Mouse (Mus musculus) hindbrain, embryonic 15.5 days (tissue): ENCODE measurements around the gene Epn2. TPM values are rescaled to one million over a fixed set of nuclear protein-coding genes. Genes with fewer than 3 reads are reported as not detected.
"Not testable (repeated sequence)": the region's sequence is repeated elsewhere in the genome, so short reads cannot be mapped to it uniquely, and the experiment has no call there.

ENCODE experiments used
- ATAC-seq: fragments of 200-750 bp; cut with Nextera tagmentation; 2 replicates; pipeline ENCODE4 v1.8.0; 2017; ENCODE audit warnings: low read depth, moderate number of reproducible peaks, moderate TSS enrichment; ENCODE audit not compliant: low FRiP score
- H3K27ac ChIP-seq: fragments of 300-500 bp; sonication (generic); replicated peaks from 2 replicates; pipeline ENCODE4 v1.5.1; 2015; ENCODE audit warnings: mild to moderate bottlenecking, inconsistent platforms
- H3K27me3 ChIP-seq: fragments of 300-500 bp; sonication (generic); 2 replicates; pipeline ENCODE4 v1.6.1; 2015; ENCODE audit warnings: control low read depth, inconsistent platforms
- H3K36me3 ChIP-seq: fragments of 300-500 bp; sonication (generic); 2 replicates; pipeline ENCODE4 v1.6.1; 2015; ENCODE audit warnings: control low read depth, inconsistent platforms
- H3K4me1 ChIP-seq: fragments of 300-500 bp; sonication (generic); replicated peaks from 2 replicates; pipeline ENCODE4 v1.6.1; 2015; ENCODE audit warnings: control low read depth, inconsistent platforms
- H3K4me2 ChIP-seq: fragments of 300-500 bp; sonication (generic); 2 replicates; pipeline ENCODE4 v1.6.1; 2015; ENCODE audit warnings: moderate library complexity, mild to moderate bottlenecking, inconsistent platforms
- H3K4me3 ChIP-seq: fragments of 300-500 bp; sonication (generic); 2 replicates; pipeline ENCODE4 v1.5.1; 2015; ENCODE audit warnings: mild to moderate bottlenecking, inconsistent platforms
- H3K9ac ChIP-seq: fragments of 300-500 bp; sonication (generic); 2 replicates; pipeline ENCODE4 v1.6.1; 2015; ENCODE audit warnings: inconsistent platforms
- H3K9me3 ChIP-seq: fragments of 300-500 bp; sonication (generic); 2 replicates; pipeline ENCODE4 v1.6.1; 2016; ENCODE audit warnings: control low read depth, inconsistent platforms
- WGBS: fragments of 180-500 bp; shearing (Covaris S2); methylation state at CpG from one replicate; pipeline ENCODE4 v1.1.7; 2015; 5-methylcytosine and 5-hydroxymethylcytosine counted together
- polyA plus RNA-seq: library from polyadenylated mRNA; unstranded; fragments of >200 nt; fragmentation: Nextera tagmentation; extraction: Ambion mirVana; gene quantifications from 2 replicates; pipeline ENCODE4 v1.2.1, GENCODE M21; 2015

Gene Epn2
- polyA plus RNA-seq, 1 experiment from 2014 or later, result 79.6 TPM

GRCm38 (mm10) chr11:61585421-61585820 is 5.9 kb upstream of the Epn2 start:
- Histone ChIP-seq H3K27me3 (no peaks in the 10 kb centered on the region), H3K36me3 (no peaks in the 10 kb centered on the region), H3K4me1 (no peaks in the 10 kb centered on the region), H3K9ac (no peak overlapping the region), H3K4me2 (no peak overlapping the region), H3K9me3 (no peaks in the 10 kb centered on the region), H3K4me3 (no peak overlapping the region), H3K27ac (no peak overlapping the region)
- WGBS, result 88% methylated on average over 4 of the region's 4 CpGs
- no peak for ATAC-seq

DNA sequence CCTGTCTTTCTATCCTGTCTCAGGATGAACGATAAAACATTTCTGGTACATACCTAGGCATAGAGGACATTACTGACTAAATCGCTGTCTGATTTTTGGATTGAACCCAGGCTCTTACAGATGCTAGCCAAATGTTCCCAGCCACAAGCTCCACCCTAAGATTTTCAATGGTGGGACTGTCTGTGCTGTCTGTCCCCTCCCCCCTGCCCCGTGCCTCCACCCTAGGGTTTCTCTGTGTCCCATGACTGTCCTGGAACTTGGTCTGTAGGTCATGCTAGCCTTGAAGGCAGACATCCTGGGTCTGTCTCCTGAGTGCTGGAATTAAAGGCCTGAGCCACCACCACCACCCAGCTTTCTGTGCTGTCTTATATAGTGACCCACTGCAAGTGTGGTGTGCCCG is 5.3 kb upstream of the Epn2 start:
- no peak overlapping the region for H3K9ac ChIP-seq
- WGBS, result 83% methylated on average over 4 of the region's 4 CpGs
- no peaks in the 10 kb centered on the region for H3K27me3 ChIP-seq
- no peak overlapping the region for H3K4me3 ChIP-seq
- H3K4me2 ChIP-seq, result no peak overlapping the region
- no peak overlapping the region for H3K27ac ChIP-seq
- no peaks in the 10 kb centered on the region for H3K4me1 ChIP-seq
- no peaks in the 10 kb centered on the region for H3K36me3 ChIP-seq
- ATAC-seq, result no peak
- H3K9me3 ChIP-seq, result no peaks in the 10 kb centered on the region

GRCm38 (mm10) chr11:61584096-61584495 is 4.6 kb upstream of the Epn2 start:
- 87% methylated on average over 6 of the region's 6 CpGs for WGBS
- Histone ChIP-seq H3K27me3 (no peaks in the 10 kb centered on the region), H3K9me3 (no peaks in the 10 kb centered on the region), H3K4me1 (no peaks in the 10 kb centered on the region), H3K4me3 (no peak overlapping the region), H3K9ac (no peak overlapping the region), H3K36me3 (no peaks in the 10 kb centered on the region), H3K4me2 (no peak overlapping the region), H3K27ac (no peak overlapping the region)
- no peak for ATAC-seq

DNA sequence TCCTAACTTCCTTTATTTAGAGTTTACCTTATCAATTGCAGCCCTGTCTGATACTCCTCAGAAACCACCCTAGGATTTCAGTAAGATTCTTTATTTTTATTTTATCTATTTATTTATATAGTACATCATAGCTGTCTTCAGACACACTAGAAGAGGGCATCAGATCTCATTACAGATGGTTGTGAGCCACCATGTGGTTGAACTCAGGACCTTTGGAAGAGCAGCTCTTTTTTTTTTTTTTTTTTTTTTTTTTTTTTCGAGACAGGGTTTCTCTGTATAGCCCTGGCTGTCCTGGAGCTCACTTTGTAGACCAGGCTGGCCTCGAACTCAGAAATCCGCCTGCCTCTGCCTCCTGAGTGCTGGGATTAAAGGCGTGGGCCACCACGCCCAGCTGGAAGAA is 3.3 kb upstream of the Epn2 start:
- WGBS, result 85% methylated on average over 4 of the region's 5 CpGs
- not testable (repeated sequence) for H3K36me3 ChIP-seq, H3K9me3 ChIP-seq, H3K27me3 ChIP-seq, H3K27ac ChIP-seq, ATAC-seq, H3K4me3 ChIP-seq, H3K4me2 ChIP-seq, H3K9ac ChIP-seq, H3K4me1 ChIP-seq

GRCm38 (mm10) chr11:61579878-61580381 is 443 bp upstream of the Epn2 start:
- H3K9ac ChIP-seq, result no peak overlapping the region
- 88% methylated on average over 7 of the region's 7 CpGs for WGBS
- ATAC-seq, result no peak
- peaks cover 24% of the 10 kb centered on the region for H3K4me1 ChIP-seq
- H3K27ac ChIP-seq, result peak overlapping the region; percentile 87
- H3K36me3 ChIP-seq, result no peaks in the 10 kb centered on the region
- peak overlapping the region; percentile 75 for H3K4me2 ChIP-seq
- H3K27me3 ChIP-seq, result no peaks in the 10 kb centered on the region
- peak overlapping the region; percentile 83 for H3K4me3 ChIP-seq
- H3K9me3 ChIP-seq, result no peaks in the 10 kb centered on the region

DNA sequence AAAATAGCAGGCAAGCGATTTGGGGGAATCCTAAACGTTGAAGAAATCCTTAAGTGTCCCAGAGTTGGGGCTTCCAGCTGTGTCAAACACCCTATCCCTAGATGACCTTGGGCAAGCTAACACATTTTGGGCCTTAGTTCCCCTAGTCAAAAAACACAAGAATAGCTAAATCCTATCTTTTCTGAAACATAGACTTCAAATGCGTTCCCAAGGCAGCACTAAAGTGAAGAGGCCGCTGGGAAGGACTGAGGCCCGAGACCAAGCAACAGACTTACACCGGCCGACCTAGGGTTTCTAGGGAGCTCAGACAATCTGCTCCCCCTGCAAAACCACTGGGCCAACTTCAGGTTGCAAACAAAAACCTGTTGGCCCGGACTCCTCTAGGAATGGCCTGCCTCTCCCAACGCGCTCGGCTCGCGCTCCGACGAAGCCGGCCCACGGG is 925 bp downstream of the Epn2 start:
- H3K9ac ChIP-seq, result peak overlapping the region; percentile 92
- H3K4me1 ChIP-seq, result peaks cover 30% of the 10 kb centered on the region
- under 1% methylated on average over 17 of the region's 17 CpGs for WGBS
- no peaks in the 10 kb centered on the region for H3K27me3 ChIP-seq
- H3K9me3 ChIP-seq, result no peaks in the 10 kb centered on the region
- H3K4me2 ChIP-seq, result peak overlapping the region; percentile 75
- no peaks in the 10 kb centered on the region for H3K36me3 ChIP-seq
- H3K27ac ChIP-seq, result peak overlapping the region; percentile 87
- peak overlapping the region; percentile 83 for H3K4me3 ChIP-seq
- 0 out of 2 replicates have a peak, but pooled peaks have one; percentile 2 for ATAC-seq

DNA sequence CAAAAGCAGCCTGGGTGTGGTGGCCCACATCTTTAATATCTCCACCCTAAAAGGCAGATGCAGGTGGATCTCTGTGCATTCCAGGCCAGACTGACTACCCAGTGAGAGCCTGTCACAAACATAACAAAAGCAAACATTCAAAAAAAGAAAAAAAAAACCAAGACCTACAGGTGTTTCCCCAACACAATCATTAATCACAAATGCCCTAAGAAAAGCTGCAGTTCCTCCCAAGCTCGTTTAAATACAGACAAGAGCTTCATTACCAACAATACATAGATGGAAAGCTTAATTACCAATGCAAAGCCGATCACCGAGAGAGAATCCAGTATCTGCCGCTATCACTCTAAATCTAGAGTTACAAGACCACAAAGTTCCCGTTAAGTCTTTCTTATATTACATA is 1.5 kb downstream of the Epn2 start:
- 5% methylated on average over 5 of the region's 5 CpGs for WGBS

GRCm38 (mm10) chr11:61577349-61577748 is 2.1 kb downstream of the Epn2 start:
- ATAC-seq, result no peak
- no peaks in the 10 kb centered on the region for H3K36me3 ChIP-seq
- H3K27ac ChIP-seq, result no peak overlapping the region
- H3K4me3 ChIP-seq, result peak overlapping the region; percentile 83
- no peak overlapping the region for H3K9ac ChIP-seq
- no peaks in the 10 kb centered on the region for H3K9me3 ChIP-seq
- H3K4me2 ChIP-seq, result peak overlapping the region; percentile 75
- H3K4me1 ChIP-seq, result peaks cover 30% of the 10 kb centered on the region
- H3K27me3 ChIP-seq, result no peaks in the 10 kb centered on the region

More for the DNA sequence above, 1.5 kb downstream of the Epn2 start:
- Histone ChIP-seq H3K27ac (0 out of 2 replicates have a peak overlapping the region, but pooled peaks have one; percentile 87), H3K4me3 (peak overlapping the region; percentile 83), H3K9me3 (no peaks in the 10 kb centered on the region), H3K36me3 (no peaks in the 10 kb centered on the region), H3K4me2 (peak overlapping the region; percentile 75), H3K9ac (peak overlapping the region; percentile 92), H3K27me3 (no peaks in the 10 kb centered on the region), H3K4me1 (peaks cover 30% of the 10 kb centered on the region)
- ATAC-seq, result no peak

GRCm38 (mm10) chr11:61573266-61573665 is 6.2 kb downstream of the Epn2 start:
- 90% methylated on average over 4 of the region's 4 CpGs for WGBS
- H3K27me3 ChIP-seq, result no peaks in the 10 kb centered on the region
- H3K4me2 ChIP-seq, result no peak overlapping the region
- H3K36me3 ChIP-seq, result no peaks in the 10 kb centered on the region
- no peak for ATAC-seq
- H3K9ac ChIP-seq, result no peak overlapping the region
- H3K4me3 ChIP-seq, result no peak overlapping the region
- H3K4me1 ChIP-seq, result peaks cover 31% of the 10 kb centered on the region
- H3K9me3 ChIP-seq, result no peaks in the 10 kb centered on the region
- H3K27ac ChIP-seq, result no peak overlapping the region

- Histone ChIP-seq H3K4me2 (no peak overlapping the region), H3K36me3 (no peaks in the 10 kb centered on the region), H3K4me1 (peaks cover 12% of the 10 kb centered on the region), H3K27me3 (no peaks in the 10 kb centered on the region), H3K9ac (no peak overlapping the region), H3K9me3 (no peaks in the 10 kb centered on the region), H3K4me3 (no peak overlapping the region), H3K27ac (no peak overlapping the region)
- WGBS, result 95% methylated on average over 3 of the region's 3 CpGs
- no peak for ATAC-seq
Observed at GRCm38 (mm10) chr11:61571225-61571624, 8.3 kb downstream of the Epn2 start.

GRCm38 (mm10) chr11:61569671-61570070 is 9.8 kb downstream of the Epn2 start:
- no peak; the same call in 1 of the 2 replicates for ATAC-seq
- Histone ChIP-seq H3K9ac (no peak overlapping the region), H3K4me1 (peaks cover 16% of the 10 kb centered on the region), H3K4me2 (no peak overlapping the region), H3K4me3 (no peak overlapping the region), H3K36me3 (no peaks in the 10 kb centered on the region), H3K9me3 (no peaks in the 10 kb centered on the region), H3K27me3 (no peaks in the 10 kb centered on the region), H3K27ac (no peak overlapping the region)
- WGBS, result 94% methylated on average over 1 of the region's 1 CpGs

DNA sequence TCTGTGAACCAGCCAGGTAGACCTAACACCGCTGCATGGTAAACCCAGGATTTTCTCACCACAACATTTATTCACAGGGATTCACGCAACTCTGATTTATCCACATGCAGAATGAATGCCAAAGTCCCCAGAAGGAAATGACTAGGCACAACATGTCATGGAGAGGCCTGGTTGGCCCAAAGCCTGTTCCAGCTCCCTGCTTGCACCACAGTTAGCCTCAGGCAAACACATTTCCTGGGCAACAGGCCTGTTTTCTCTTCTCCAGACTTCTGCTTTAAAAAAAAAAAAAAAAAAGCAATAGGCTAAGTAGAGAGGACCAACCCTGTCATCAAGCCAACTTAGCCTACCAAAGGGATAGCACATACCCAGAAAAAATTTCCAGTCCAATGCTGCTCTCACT is 14.9 kb downstream of the Epn2 start:
- H3K9me3 ChIP-seq, result no peaks in the 10 kb centered on the region
- no peak overlapping the region for H3K4me2 ChIP-seq
- 81% methylated on average over 2 of the region's 2 CpGs for WGBS
- H3K4me1 ChIP-seq, result peaks cover 22% of the 10 kb centered on the region; the same call in 1 of the 2 replicates
- H3K9ac ChIP-seq, result no peak overlapping the region
- ATAC-seq, result no peak
- no peak overlapping the region for H3K27ac ChIP-seq
- no peaks in the 10 kb centered on the region for H3K36me3 ChIP-seq
- H3K4me3 ChIP-seq, result no peak overlapping the region
- H3K27me3 ChIP-seq, result no peaks in the 10 kb centered on the region

- no peak overlapping the region for H3K4me3 ChIP-seq
- no peak overlapping the region for H3K27ac ChIP-seq
- peaks cover 16% of the 10 kb centered on the region; the same call in 1 of the 2 replicates for H3K4me1 ChIP-seq
- no peaks in the 10 kb centered on the region for H3K36me3 ChIP-seq
- no peaks in the 10 kb centered on the region for H3K9me3 ChIP-seq
- H3K4me2 ChIP-seq, result no peak overlapping the region
- no peak overlapping the region for H3K9ac ChIP-seq
- WGBS, result 87% methylated on average over 4 of the region's 4 CpGs
- H3K27me3 ChIP-seq, result no peaks in the 10 kb centered on the region
- ATAC-seq, result no peak
Observed at GRCm38 (mm10) chr11:61563939-61564338, 15.5 kb downstream of the Epn2 start.
